Mouse (Mus musculus): ENCODE data around the gene Zdhhc24. TPM values are rescaled to one million over a fixed set of nuclear protein-coding genes. Genes with fewer than 3 reads are reported as not detected.

Zdhhc24 gene
- total RNA-seq, 2 experiments from 2014 or later, result 27.7 to 29.0 TPM

GRCm38 (mm10) chr19:4927904-4928531, 49.5 kb downstream of the Zdhhc24 start, which contains the start of gene Dpp3:
TSS of gene Dpp3 (minus strand) at chr19:4928287.
- DNase-seq (ENCODE audit: low spot score in 2 of 2), result peak; percentile 98
- intact Hi-C loops (cut with DNase I), result no loop called here

- intact Hi-C loops (cut with DNase I), result no loop called here
These were observed 50.3 kb downstream of the Zdhhc24 start for GRCm38 (mm10) chr19:4928781-4929180.

More at GRCm38 (mm10) chr19:4928781-4929180, 50.3 kb downstream of the Zdhhc24 start:
- DNase-seq (ENCODE audit: low spot score in 2 of 2), result peak in 1 of 2 experiments; percentile 32

Other genes starting within 250 kb of the Zdhhc24 start
- gene Gm960, start 180.0 kb upstream of the Zdhhc24 start, total RNA-seq (2021), result 1 to 10 TPM; 1.8 to 2.1 TPM
- 100 to 1,000 TPM; 702 to 775 TPM for gene Sptbn2, start 167.5 kb upstream of the Zdhhc24 start, total RNA-seq (2021)
- gene Rbm4b, start 122.2 kb upstream of the Zdhhc24 start, total RNA-seq (2021), result 10 to 100 TPM; 13.6 to 14.3 TPM
- gene Rbm4, start 84.8 kb upstream of the Zdhhc24 start, total RNA-seq (2021), result 10 to 100 TPM; 63.5 to 65.8 TPM
- 10 to 100 TPM; 12.9 to 19.3 TPM for gene Gm21992, start 67.1 kb upstream of the Zdhhc24 start, total RNA-seq (2021)
- gene Rbm14, start 67.0 kb upstream of the Zdhhc24 start, total RNA-seq (2021), result 10 to 100 TPM; 49.3 to 52.6 TPM
- 10 to 100 TPM; 33.5 to 33.7 TPM for gene Ccs, start 39.3 kb upstream of the Zdhhc24 start, total RNA-seq (2021)
- gene Ccdc87, start 39.3 kb upstream of the Zdhhc24 start, total RNA-seq (2021), result 1 to 10 TPM; 2.1 to 2.2 TPM
- gene Ctsf, start 23.5 kb upstream of the Zdhhc24 start, total RNA-seq (2021), result 100 to 1,000 TPM; 115 to 120 TPM
- gene Actn3, start 759 bp upstream of the Zdhhc24 start, total RNA-seq (2021), result 1 to 10 TPM; 2.8 to 3.0 TPM
- 10 to 100 TPM; 46.5 to 47.2 TPM for gene Bbs1, start 28.0 kb downstream of the Zdhhc24 start, total RNA-seq (2021)
- gene Dpp3, start 49.6 kb downstream of the Zdhhc24 start, total RNA-seq (2021), result 10 to 100 TPM; 56.2 to 60.4 TPM
- 10 to 100 TPM; 15.9 to 17.2 TPM for gene Peli3, start 64.5 kb downstream of the Zdhhc24 start, total RNA-seq (2021)
- 10 to 100 TPM; 60.2 to 61.9 TPM for gene Mrpl11, start 83.5 kb downstream of the Zdhhc24 start, total RNA-seq (2021)
- 10 to 100 TPM; 10.7 to 11.3 TPM for gene Npas4, start 111.6 kb downstream of the Zdhhc24 start, total RNA-seq (2021)
- 10 to 100 TPM; 17.2 to 21.6 TPM for gene Slc29a2, start 145.2 kb downstream of the Zdhhc24 start, total RNA-seq (2021)
- gene B4gat1, start 160.2 kb downstream of the Zdhhc24 start, total RNA-seq (2021), result 100 to 1,000 TPM; 148 to 151 TPM
- gene AC124502.3, start 160.2 kb downstream of the Zdhhc24 start, total RNA-seq (2021), result 1 to 10 TPM; 4.8 to 6.2 TPM
- 10 to 100 TPM; 14.7 to 15.1 TPM for gene Brms1, start 162.7 kb downstream of the Zdhhc24 start, total RNA-seq (2021)
- gene Rin1, start 171.8 kb downstream of the Zdhhc24 start, total RNA-seq (2021), result 10 to 100 TPM; 59.6 to 66.7 TPM
- 1 to 10 TPM; 9.0 to 9.4 TPM for gene Cd248, start 189.4 kb downstream of the Zdhhc24 start, total RNA-seq (2021)
- gene Tmem151a, start 206.9 kb downstream of the Zdhhc24 start, total RNA-seq (2021), result 100 to 1,000 TPM; 164 to 171 TPM
- 10 to 100 TPM; 24.2 to 27.5 TPM for gene Yif1a, start 209.9 kb downstream of the Zdhhc24 start, total RNA-seq (2021)
- 100 to 1,000 TPM; 325 to 352 TPM for gene Cnih2, start 219.9 kb downstream of the Zdhhc24 start, total RNA-seq (2021)
- gene Rab1b, start 228.4 kb downstream of the Zdhhc24 start, total RNA-seq (2021), result 100 to 1,000 TPM; 176 to 184 TPM
- 100 to 1,000 TPM; 220 to 226 TPM for gene Klc2, start 239.9 kb downstream of the Zdhhc24 start, total RNA-seq (2021)